Mouse (Mus musculus) right cerebral cortex, postnatal 36 days (tissue): ENCODE data around the gene Elmo1.

Source experiments
- DNase-seq, 2 experiments: peaks; one replicate each; pipeline ENCODE4 v3.0.0; 2022; ENCODE audit warnings: low spot score in 2 of 2, mixed read lengths in 1 of 2

The Elmo1 gene

DNA sequence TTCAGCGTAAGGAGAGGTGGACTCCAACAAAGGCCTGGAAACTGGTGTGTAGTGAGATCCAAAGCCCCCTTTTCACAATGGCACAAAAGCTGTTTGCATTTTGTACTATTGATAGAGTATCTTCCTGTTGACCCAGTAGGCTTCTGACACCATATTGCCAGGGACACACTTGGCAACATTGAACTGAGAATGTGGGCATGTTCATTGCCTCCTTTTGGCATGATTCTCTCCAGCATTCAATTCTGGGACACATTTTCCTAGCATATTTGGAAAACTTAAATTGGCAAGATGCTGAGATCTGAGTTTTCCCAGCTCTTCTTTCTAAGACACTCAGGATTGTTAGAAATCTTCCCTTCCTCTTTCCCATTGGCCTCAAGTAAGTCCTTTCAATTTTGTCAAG lies 377.0 kb downstream of the Elmo1 start:
- no peak for DNase-seq

- peak; percentile 80 to 82 for DNase-seq
Measured at GRCm38 (mm10) chr13:20471732-20472131, 381.3 kb downstream of the Elmo1 start.

DNA sequence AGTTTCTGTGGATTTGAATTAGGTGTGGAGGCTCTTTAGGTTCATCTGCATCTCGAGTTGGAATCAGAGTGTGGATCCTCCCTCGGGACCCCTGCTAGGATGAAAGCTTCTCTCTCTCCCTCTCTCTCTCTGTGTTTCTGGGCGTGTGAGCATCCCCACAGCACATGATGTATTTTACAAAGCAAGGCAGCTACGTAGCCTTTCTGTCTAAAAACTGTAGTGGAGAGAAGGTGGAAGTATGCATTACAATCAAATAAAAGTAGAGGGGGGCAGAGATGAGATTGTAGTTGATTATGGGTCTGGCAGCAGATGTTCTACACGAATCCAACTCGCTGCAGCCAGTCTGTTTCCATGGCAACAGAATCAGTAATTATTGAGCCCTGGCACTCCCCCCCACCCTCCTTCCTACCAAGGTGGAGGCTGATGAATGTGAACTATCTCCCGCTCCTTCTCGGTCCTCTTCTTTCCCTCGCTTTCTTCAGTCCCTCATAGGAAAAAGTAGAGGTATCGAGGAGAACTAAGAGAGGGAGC lies 382.0 kb downstream of the Elmo1 start:
- DNase-seq: peak in 1 of 2 experiments; percentile 43

GRCm38 (mm10) chr13:20472891-20473539 lies 382.6 kb downstream of the Elmo1 start:
- DNase-seq: peak; percentile 54 to 77

- no peak for DNase-seq
Measured at GRCm38 (mm10) chr13:20473641-20474078, 383.3 kb downstream of the Elmo1 start.

- DNase-seq: no peak
Measured at GRCm38 (mm10) chr13:20474600-20474999, 384.2 kb downstream of the Elmo1 start.

- no peak for DNase-seq
Measured at GRCm38 (mm10) chr13:20481805-20482204, 391.4 kb downstream of the Elmo1 start.

DNA sequence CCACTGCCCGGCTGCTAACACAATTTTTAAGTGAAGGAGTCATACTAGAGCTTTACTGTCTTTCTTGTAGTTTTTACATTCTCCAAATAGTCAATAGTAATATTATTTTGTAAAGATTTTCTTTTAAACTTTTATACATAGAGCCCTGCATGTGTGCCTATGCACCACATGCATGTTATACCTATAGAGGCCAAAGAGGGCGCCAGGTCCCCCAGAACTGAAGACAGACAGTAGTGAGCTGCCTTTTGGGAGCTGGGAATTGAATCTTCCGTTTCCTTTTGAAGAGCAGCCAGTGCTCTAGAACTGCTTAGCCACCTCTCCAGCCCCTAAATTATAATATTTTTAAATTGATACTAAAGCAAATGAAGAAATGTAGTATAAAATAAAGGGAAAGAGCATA lies 398.7 kb downstream of the Elmo1 start:
- DNase-seq: no peak

DNA sequence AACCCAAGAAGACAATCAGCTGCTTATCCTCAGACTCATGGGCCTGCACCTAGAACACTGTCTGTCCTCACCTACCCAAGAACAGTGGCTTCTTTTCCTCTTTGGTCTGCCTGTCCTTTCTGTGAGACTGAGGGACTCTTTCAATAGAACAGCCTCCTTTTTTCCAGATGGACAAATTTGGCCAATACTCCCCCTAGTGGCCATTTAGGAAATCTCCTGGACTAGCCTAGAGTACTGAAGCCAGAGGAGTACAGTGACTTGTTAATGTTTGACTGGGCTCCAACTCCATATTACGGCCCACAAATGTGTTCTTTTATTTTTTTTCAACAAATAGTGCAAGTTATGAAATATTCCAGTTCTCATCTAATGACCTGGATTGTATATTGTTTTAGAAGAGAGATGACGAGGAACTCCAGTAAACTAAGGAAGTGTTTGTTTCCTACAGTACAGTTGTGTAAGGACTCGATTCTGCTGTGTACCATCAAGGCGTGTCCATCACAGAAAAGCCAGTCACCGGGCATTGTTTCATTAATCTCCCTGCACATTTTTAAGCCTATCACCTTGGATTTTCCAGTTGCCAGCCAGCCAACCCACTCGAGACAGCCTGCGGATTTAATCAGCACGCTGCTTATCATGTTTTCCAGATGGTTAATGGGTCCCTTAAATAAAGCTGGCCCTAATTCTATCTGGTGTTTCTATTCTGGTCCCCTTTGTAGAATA lies 399.5 kb downstream of the Elmo1 start:
- no peak for DNase-seq

DNA sequence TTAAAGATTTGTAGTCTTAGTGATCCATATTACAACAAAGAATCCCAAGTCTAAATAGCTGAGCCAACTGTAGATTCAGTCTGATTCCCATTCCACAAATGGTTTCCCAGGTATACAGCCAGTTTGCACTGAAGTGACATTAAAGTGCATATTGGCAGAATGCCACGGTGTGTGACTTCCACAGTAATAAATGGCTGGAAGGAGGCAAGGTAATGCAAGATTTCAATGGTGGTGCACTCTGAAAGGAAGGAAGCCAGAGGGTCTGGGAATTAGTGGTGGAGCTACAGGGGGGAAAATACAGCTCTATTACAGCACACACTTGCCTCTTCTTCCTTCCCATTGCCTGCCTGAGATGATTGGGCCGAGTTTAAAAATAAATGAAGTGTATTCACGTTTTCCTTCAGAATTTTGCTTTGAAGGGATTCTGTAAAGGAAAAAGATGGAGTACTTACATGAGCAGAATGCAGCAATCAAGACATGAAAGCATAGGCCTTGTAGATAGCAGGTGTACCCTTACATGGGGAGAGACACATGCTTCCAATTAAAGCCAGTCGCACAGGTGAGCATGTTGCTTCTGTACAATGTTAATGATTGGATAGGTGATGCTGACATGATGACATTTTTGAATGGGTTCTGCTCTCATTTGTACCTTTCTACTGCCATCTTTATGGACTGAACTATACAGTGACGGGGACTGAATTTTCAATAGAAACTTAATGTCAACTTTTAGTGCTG lies 400.6 kb downstream of the Elmo1 start:
- DNase-seq: no peak

GRCm38 (mm10) chr13:20491666-20492065 lies 401.3 kb downstream of the Elmo1 start:
- DNase-seq: no peak

DNA sequence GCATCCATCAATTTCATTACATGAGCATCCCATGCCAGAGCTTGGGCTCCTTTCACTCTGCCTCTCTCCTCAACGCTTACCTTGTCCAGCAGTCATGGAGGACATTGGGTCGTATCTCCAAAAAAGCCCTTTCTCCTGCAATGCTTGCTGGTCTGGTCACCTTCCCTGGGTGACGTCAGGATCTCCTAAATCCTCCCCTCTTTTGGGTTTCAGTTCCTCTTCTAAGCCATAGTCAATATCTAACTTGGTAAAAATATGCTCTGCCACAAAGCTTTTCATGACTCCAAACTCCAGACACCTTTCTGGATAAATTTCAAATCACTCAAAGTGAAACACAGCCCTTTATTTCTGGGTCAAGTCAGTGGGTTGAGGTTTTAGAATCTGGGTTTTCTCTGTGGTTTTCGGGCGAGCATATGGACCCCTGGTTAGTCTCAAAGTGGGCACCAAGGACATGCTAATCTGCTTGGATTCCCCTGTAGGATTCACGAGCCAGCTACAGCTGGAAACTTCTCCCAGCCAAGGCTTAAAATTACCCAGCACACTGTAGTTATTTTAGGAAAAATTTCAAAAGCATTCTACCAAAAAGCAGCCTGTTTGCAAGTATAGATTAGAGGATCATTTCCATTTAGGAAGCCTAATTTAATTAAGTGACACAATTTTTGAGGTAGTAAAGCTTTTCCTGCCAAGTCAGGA lies 403.8 kb downstream of the Elmo1 start:
- DNase-seq: no peak

- no peak for DNase-seq
Measured at GRCm38 (mm10) chr13:20501923-20502322, 411.5 kb downstream of the Elmo1 start.

DNA sequence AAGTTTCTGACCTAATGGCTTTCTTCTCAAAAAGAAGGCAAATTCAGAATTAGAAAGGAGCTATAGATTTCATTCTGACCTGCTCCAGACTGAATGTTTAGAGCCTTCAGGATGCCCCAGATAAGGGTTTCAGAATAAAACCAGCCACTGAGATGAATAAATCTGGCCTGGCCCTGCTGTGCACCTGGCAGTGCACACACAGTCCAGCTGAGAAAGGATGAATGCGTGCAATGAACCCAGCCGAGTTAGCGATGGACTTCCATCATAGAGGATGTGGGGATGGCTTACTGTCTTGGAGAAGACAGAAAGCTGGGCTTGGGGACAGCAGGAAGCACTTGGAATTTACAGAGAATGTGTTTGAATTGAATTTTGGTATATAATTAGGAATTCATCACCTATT lies 413.0 kb downstream of the Elmo1 start:
- no peak for DNase-seq

GRCm38 (mm10) chr13:20507381-20508129 lies 417.2 kb downstream of the Elmo1 start:
- DNase-seq: no peak

- DNase-seq: no peak
Measured at GRCm38 (mm10) chr13:20511026-20511425, 420.6 kb downstream of the Elmo1 start.

DNA sequence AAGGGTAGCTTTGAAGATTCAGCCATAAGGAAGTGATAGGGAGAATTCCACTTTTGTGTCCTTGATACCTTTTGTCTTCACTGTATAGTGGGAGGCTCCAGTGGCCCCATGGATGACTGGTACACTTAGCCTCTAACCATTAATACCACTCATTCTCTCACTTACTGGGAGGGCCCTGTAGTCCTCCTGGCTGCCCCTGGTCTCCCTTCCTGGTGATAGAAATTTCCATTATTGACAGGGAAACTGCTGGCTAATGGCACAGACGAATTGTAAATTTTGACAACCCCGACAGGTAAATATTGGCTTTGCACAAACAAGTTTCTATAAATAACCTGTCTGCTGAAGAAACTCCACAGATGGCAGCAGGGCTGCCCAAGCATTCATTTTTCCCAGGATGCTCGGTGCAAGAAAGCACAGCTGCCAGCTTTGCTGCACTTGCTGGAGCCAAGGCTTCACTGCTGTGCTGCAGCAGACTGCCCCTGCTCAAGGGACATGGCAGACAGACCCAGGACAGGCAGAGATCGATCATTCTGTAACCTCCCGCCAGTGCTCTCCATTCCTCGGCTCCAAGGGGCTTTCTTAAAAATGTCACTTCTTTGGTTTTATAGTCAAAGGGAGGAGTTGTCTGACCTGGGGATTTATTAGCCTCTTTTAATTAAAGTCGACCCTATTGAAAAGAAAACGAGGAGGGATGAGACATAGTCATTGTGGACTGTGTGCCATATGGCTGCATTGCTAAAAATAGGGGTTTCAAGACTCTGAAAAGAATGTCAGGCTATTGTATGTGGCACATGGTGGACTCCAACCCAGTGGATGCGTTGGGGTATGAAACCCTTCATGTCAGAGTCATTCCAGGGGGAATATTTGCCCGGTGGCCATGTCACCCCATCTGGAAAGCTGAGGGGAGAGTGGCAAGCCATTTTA lies 422.2 kb downstream of the Elmo1 start:
- DNase-seq: no peak

- no peak for DNase-seq
Measured at GRCm38 (mm10) chr13:20514721-20515120, 424.3 kb downstream of the Elmo1 start.

- DNase-seq: no peak
Measured at GRCm38 (mm10) chr13:20516096-20516495, 425.7 kb downstream of the Elmo1 start.

DNA sequence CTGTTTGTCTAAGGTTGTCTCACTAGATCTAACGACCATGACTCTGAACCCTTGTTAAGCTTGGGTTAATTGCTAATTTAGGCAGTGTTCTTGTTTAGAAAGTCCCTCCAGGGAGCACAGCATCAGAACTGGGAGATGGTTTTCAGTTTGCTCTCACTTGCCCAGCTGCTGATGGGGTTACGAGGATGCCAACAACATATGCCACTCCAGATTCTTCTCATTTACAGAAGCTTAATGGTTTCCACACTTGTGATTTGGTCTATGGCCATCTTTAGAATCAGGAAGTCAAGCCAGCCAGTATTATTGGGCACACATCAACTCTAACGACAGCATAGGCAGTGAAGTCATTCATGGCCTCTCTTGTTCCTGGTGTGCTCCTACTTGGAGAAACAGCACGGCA lies 427.3 kb downstream of the Elmo1 start:
- no peak for DNase-seq
